Mouse (Mus musculus) liver, adult 2 months (tissue): ENCODE measurements around the gene Znrf1.

Experiments
- CTCF ChIP-seq: fragments of 200-500 bp; IDR thresholded peaks from 2 replicates; pipeline ENCODE4 v1.5.1; 2011; ENCODE audit warnings: low read depth, low read length, control low read depth
- POLR2A ChIP-seq: fragments of 200-500 bp; IDR thresholded peaks from 2 replicates; pipeline ENCODE4 v1.6.1; 2011; ENCODE audit warnings: low read length, control low read depth; ENCODE audit not compliant: insufficient read depth; ENCODE audit errors: extremely low read depth

GRCm38 (mm10) chr8:111666751-111667150 lies 130.9 kb downstream of the Znrf1 start:
- TF ChIP-seq CTCF (no peak), POLR2A (no peak)
